Mouse (Mus musculus) kidney, embryonic 15.5 days (tissue): ENCODE results near the gene Hdac7. TPM values are rescaled to one million over a fixed set of nuclear protein-coding genes. Genes with fewer than 3 reads are reported as not detected.

Source experiments
- ATAC-seq: fragments of 200-750 bp; cut with Nextera tagmentation; replicated peaks from 2 replicates; pipeline ENCODE4 v1.8.0; 2017; ENCODE audit warnings: moderate TSS enrichment; ENCODE audit not compliant: low FRiP score
- H3K27ac ChIP-seq: fragments of 300-500 bp; sonication (generic); 2 replicates; pipeline ENCODE4 v1.5.1; 2015; ENCODE audit warnings: mild to moderate bottlenecking, inconsistent platforms
- H3K27me3 ChIP-seq: fragments of 300-500 bp; sonication (generic); 2 replicates; pipeline ENCODE4 v1.6.1; 2015; ENCODE audit warnings: inconsistent platforms
- H3K36me3 ChIP-seq: fragments of 300-500 bp; sonication (generic); 2 replicates; pipeline ENCODE4 v1.6.1; 2015; ENCODE audit warnings: inconsistent platforms
- H3K4me1 ChIP-seq: fragments of 300-500 bp; sonication (generic); 2 replicates; pipeline ENCODE4 v1.6.1; 2015; ENCODE audit warnings: inconsistent platforms
- H3K4me2 ChIP-seq: fragments of 300-500 bp; sonication (generic); 2 replicates; pipeline ENCODE4 v1.6.1; 2015; ENCODE audit warnings: moderate library complexity, mild to moderate bottlenecking, inconsistent platforms
- H3K4me3 ChIP-seq: fragments of 300-500 bp; sonication (generic); replicated peaks from 2 replicates; pipeline ENCODE4 v1.5.1; 2015; ENCODE audit warnings: mild to moderate bottlenecking, inconsistent platforms
- H3K9ac ChIP-seq: fragments of 300-500 bp; sonication (generic); 2 replicates; pipeline ENCODE4 v1.6.1; 2015; ENCODE audit warnings: mild to moderate bottlenecking, inconsistent platforms
- H3K9me3 ChIP-seq: fragments of 300-500 bp; sonication (generic); replicated peaks from 2 replicates; pipeline ENCODE4 v1.6.1; 2016; ENCODE audit warnings: inconsistent platforms
- WGBS: fragments of 180-500 bp; shearing (Covaris S2); methylation state at CpG from one replicate; pipeline ENCODE4 v1.1.7; 2015; ENCODE audit warnings: mixed read lengths; 5-methylcytosine and 5-hydroxymethylcytosine counted together
- polyA plus RNA-seq: library from polyadenylated mRNA; unstranded; fragments of >200 nt; fragmentation: Nextera tagmentation; extraction: Ambion mirVana; gene quantifications from 2 replicates; pipeline ENCODE4 v1.2.1, GENCODE M21; 2015

Hdac7 gene
- polyA plus RNA-seq, 1 experiment from 2014 or later = 35.2 TPM

GRCm38 (mm10) chr15:97781961-97782748, 62.1 kb downstream of the Hdac7 start:
- peaks cover 6% of the 10 kb centered on the region; the same call in 1 of the 2 replicates for H3K27me3 ChIP-seq
- peak overlapping the region; percentile 47 for H3K4me2 ChIP-seq
- H3K4me1 ChIP-seq = peaks cover 75% of the 10 kb centered on the region
- no peaks in the 10 kb centered on the region for H3K36me3 ChIP-seq
- peak overlapping the region; percentile 22; the same call in 1 of the 2 replicates for H3K4me3 ChIP-seq
- no peaks in the 10 kb centered on the region for H3K9me3 ChIP-seq
- peak; percentile 12 for ATAC-seq
- no peak overlapping the region for H3K9ac ChIP-seq
- 12% methylated on average over 24 of the region's 24 CpGs for WGBS
- peak overlapping the region; percentile 87 for H3K27ac ChIP-seq

GRCm38 (mm10) chr15:97780611-97781031, 63.7 kb downstream of the Hdac7 start:
- no peaks in the 10 kb centered on the region for H3K9me3 ChIP-seq
- no peak for ATAC-seq
- H3K9ac ChIP-seq = no peak overlapping the region
- H3K4me3 ChIP-seq = no peak overlapping the region
- no peak overlapping the region for H3K4me2 ChIP-seq
- H3K36me3 ChIP-seq = no peaks in the 10 kb centered on the region
- H3K27ac ChIP-seq = peak overlapping the region; percentile 76
- peaks cover 6% of the 10 kb centered on the region; the same call in 1 of the 2 replicates for H3K27me3 ChIP-seq
- H3K4me1 ChIP-seq = peaks cover 71% of the 10 kb centered on the region
- WGBS = 43% methylated on average over 12 of the region's 12 CpGs

- Histone ChIP-seq H3K36me3 (no peaks in the 10 kb centered on the region), H3K4me2 (no peak overlapping the region), H3K27me3 (0 out of 2 replicates have a peak, but pooled peaks cover 1% of the 10 kb centered on the region), H3K9me3 (no peaks in the 10 kb centered on the region), H3K9ac (no peak overlapping the region), H3K4me1 (peaks cover 75% of the 10 kb centered on the region), H3K4me3 (no peak overlapping the region), H3K27ac (peak overlapping the region; percentile 76; the same call in 1 of the 2 replicates)
- 79% methylated on average over 1 of the region's 1 CpGs for WGBS
- no peak for ATAC-seq
Measured at GRCm38 (mm10) chr15:97779576-97779975, 64.7 kb downstream of the Hdac7 start.

GRCm38 (mm10) chr15:97778311-97779098, 65.8 kb downstream of the Hdac7 start, which contains the start of gene Slc48a1:
Gene Slc48a1, plus strand, starts transcription at chr15:97778520.
- H3K9ac ChIP-seq = no peak within 1 kb of the TSS

GRCm38 (mm10) chr15:97776919-97777318, 67.4 kb downstream of the Hdac7 start:
- peaks cover 79% of the 10 kb centered on the region for H3K4me1 ChIP-seq
- H3K4me2 ChIP-seq = no peak overlapping the region
- no peaks in the 10 kb centered on the region for H3K9me3 ChIP-seq
- H3K36me3 ChIP-seq = no peaks in the 10 kb centered on the region
- H3K9ac ChIP-seq = no peak overlapping the region
- H3K27ac ChIP-seq = 0 out of 2 replicates have a peak overlapping the region, but pooled peaks have one; percentile 1
- no peaks in the 10 kb centered on the region for H3K27me3 ChIP-seq
- H3K4me3 ChIP-seq = no peak overlapping the region
- no peak for ATAC-seq
- WGBS = 67% methylated on average over 6 of the region's 6 CpGs

More at GRCm38 (mm10) chr15:97778311-97779098, 65.8 kb downstream of the Hdac7 start, which contains the start of gene Slc48a1:
- Histone ChIP-seq H3K36me3 (no peaks in the 10 kb centered on the region), H3K4me2 (no peak within 1 kb of the TSS), H3K4me1 (peaks cover 77% of the 10 kb centered on the region), H3K27me3 (no peaks in the 10 kb centered on the region), H3K4me3 (no peak within 1 kb of the TSS), H3K27ac (peak within 1 kb of the TSS; percentile 85), H3K9me3 (no peaks in the 10 kb centered on the region)
- 53% methylated on average over 8 of the region's 8 CpGs for WGBS
- no peak for ATAC-seq

- Histone ChIP-seq H3K4me3 (no peak overlapping the region), H3K9me3 (no peaks in the 10 kb centered on the region), H3K27ac (peak overlapping the region; percentile 41; the same call in 1 of the 2 replicates), H3K4me1 (peaks cover 78% of the 10 kb centered on the region), H3K4me2 (no peak overlapping the region), H3K27me3 (no peaks in the 10 kb centered on the region), H3K36me3 (no peaks in the 10 kb centered on the region), H3K9ac (0 out of 2 replicates have a peak overlapping the region, but pooled peaks have one; percentile 23)
- 9% methylated on average over 8 of the region's 8 CpGs for WGBS
- ATAC-seq = no peak
Measured at GRCm38 (mm10) chr15:97776514-97776913, 67.8 kb downstream of the Hdac7 start.

- Histone ChIP-seq H3K9ac (peak overlapping the region; percentile 17; the same call in 1 of the 2 replicates), H3K9me3 (no peaks in the 10 kb centered on the region), H3K4me3 (no peak overlapping the region), H3K36me3 (no peaks in the 10 kb centered on the region), H3K4me1 (peaks cover 79% of the 10 kb centered on the region), H3K4me2 (peak overlapping the region; percentile 47), H3K27ac (peak overlapping the region; percentile 98), H3K27me3 (0 out of 2 replicates have a peak, but pooled peaks cover 8% of the 10 kb centered on the region)
- 0 out of 2 replicates have a peak, but pooled peaks have one; percentile 2 for ATAC-seq
- WGBS = 62% methylated on average over 5 of the region's 5 CpGs
Measured at GRCm38 (mm10) chr15:97773961-97774370, 70.3 kb downstream of the Hdac7 start.

- Histone ChIP-seq H3K4me2 (peak overlapping the region; percentile 47), H3K9ac (0 out of 2 replicates have a peak overlapping the region, but pooled peaks have one; percentile 21), H3K27ac (peak overlapping the region; percentile 98), H3K36me3 (no peaks in the 10 kb centered on the region), H3K4me3 (no peak overlapping the region), H3K4me1 (peaks cover 80% of the 10 kb centered on the region), H3K9me3 (no peaks in the 10 kb centered on the region), H3K27me3 (peaks cover 12% of the 10 kb centered on the region; the same call in 1 of the 2 replicates)
- peak; percentile 94 for ATAC-seq
- 4% methylated on average over 5 of the region's 5 CpGs for WGBS
Measured at GRCm38 (mm10) chr15:97773108-97773507, 71.2 kb downstream of the Hdac7 start.

- Histone ChIP-seq H3K9me3 (no peaks in the 10 kb centered on the region), H3K4me2 (no peak overlapping the region), H3K36me3 (no peaks in the 10 kb centered on the region), H3K4me3 (no peak overlapping the region), H3K9ac (no peak overlapping the region), H3K4me1 (peaks cover 88% of the 10 kb centered on the region), H3K27me3 (peaks cover 14% of the 10 kb centered on the region; the same call in 1 of the 2 replicates), H3K27ac (no peak overlapping the region)
- no peak for ATAC-seq
- 80% methylated on average over 8 of the region's 8 CpGs for WGBS
Measured at GRCm38 (mm10) chr15:97770280-97770679, 74.0 kb downstream of the Hdac7 start.

- Histone ChIP-seq H3K27me3 (peaks cover 14% of the 10 kb centered on the region; the same call in 1 of the 2 replicates), H3K27ac (peak overlapping the region; percentile 87), H3K9me3 (no peaks in the 10 kb centered on the region), H3K9ac (peak overlapping the region; percentile 51), H3K36me3 (peaks cover 4% of the 10 kb centered on the region; the same call in 1 of the 2 replicates), H3K4me1 (peaks cover 89% of the 10 kb centered on the region), H3K4me2 (peak overlapping the region; percentile 96), H3K4me3 (peak overlapping the region; percentile 54)
- whole genome bisulfite sequencing = under 1% methylated on average over 18 of the region's 18 CpGs
- ATAC-seq = peak; percentile 30; the same call in 1 of the 2 replicates
Measured at GRCm38 (mm10) chr15:97768192-97768591, 76.1 kb downstream of the Hdac7 start.
